Mouse (Mus musculus) right cerebral cortex, adult 2 months (tissue): ENCODE measurements around the gene Slc39a9.

Experiments
- DNase-seq, 2 experiments: peaks; one replicate each; pipeline ENCODE4 v3.0.0; 2021 to 2022; ENCODE audit warnings: low spot score in 2 of 2

The Slc39a9 gene

GRCm38 (mm10) chr12:80719141-80719540 is 75.5 kb downstream of the Slc39a9 start:
- no peak for DNase-seq

- no peak for DNase-seq
Observed at GRCm38 (mm10) chr12:80720507-80720906, 76.8 kb downstream of the Slc39a9 start.

GRCm38 (mm10) chr12:80721458-80721857 is 77.8 kb downstream of the Slc39a9 start:
- no peak for DNase-seq

GRCm38 (mm10) chr12:80724853-80725559 is 81.3 kb downstream of the Slc39a9 start:
- peak; percentile 89 to 92 for DNase-seq

- DNase-seq = no peak
Observed at GRCm38 (mm10) chr12:80728207-80728606, 84.5 kb downstream of the Slc39a9 start.

- DNase-seq = no peak
Observed at GRCm38 (mm10) chr12:80728814-80729213, 85.1 kb downstream of the Slc39a9 start.

GRCm38 (mm10) chr12:80729758-80730530 is 86.3 kb downstream of the Slc39a9 start:
- no peak for DNase-seq

GRCm38 (mm10) chr12:80730567-80730966 is 86.9 kb downstream of the Slc39a9 start:
- DNase-seq = peak; percentile 77 to 81
